Mouse (Mus musculus) kidney, adult 2 months (tissue): ENCODE measurements around the gene Mtap. TPM values are rescaled to one million over a fixed set of nuclear protein-coding genes. Genes with fewer than 3 reads are reported as not detected.
A peak's percentile ranks its signal among the peaks of the same experiment; 100 is the strongest.

Experiments
- DNase-seq: peaks from one replicate; pipeline ENCODE4 v3.0.0; 2021
- H3K27ac ChIP-seq: fragments of 200-500 bp; 2 replicates; pipeline ENCODE4 v1.5.1; 2012; ENCODE audit warnings: low read depth, low read length, control low read depth, inconsistent platforms; ENCODE audit not compliant: insufficient read depth
- H3K27me3 ChIP-seq: fragments of 200-500 bp; replicated peaks from 2 replicates; pipeline ENCODE4 v1.6.1; 2012; ENCODE audit warnings: mild to moderate bottlenecking, moderate library complexity, low read length, inconsistent platforms; ENCODE audit not compliant: control insufficient read depth, insufficient read depth
- H3K36me3 ChIP-seq: fragments of 200-500 bp; 2 replicates; pipeline ENCODE4 v1.6.1; 2012; ENCODE audit warnings: mild to moderate bottlenecking, moderate library complexity, low read length, inconsistent platforms; ENCODE audit not compliant: control insufficient read depth, insufficient read depth
- H3K4me1 ChIP-seq: fragments of 200-500 bp; 2 replicates; pipeline ENCODE4 v1.6.1; 2011; ENCODE audit warnings: low read length; ENCODE audit not compliant: control insufficient read depth, insufficient read depth
- H3K4me3 ChIP-seq: fragments of 200-500 bp; 2 replicates; pipeline ENCODE4 v1.5.1; 2011; ENCODE audit warnings: mild to moderate bottlenecking, low read depth, low read length, control low read depth; ENCODE audit not compliant: insufficient read depth
- CTCF ChIP-seq: fragments of 200-500 bp; conservative IDR thresholded peaks from 2 replicates; pipeline ENCODE4 v1.5.1; 2011; ENCODE audit warnings: low read depth, mild to moderate bottlenecking, control low read depth, low read length, moderate library complexity, mixed read lengths; ENCODE audit not compliant: insufficient read depth, insufficient read length
- POLR2A ChIP-seq: fragments of 200-500 bp; IDR thresholded peaks from one replicate; pipeline ENCODE4 v1.6.1; 2011; ENCODE audit warnings: low read depth, low read length, control low read depth
- WGBS: fragments of 180-500 bp; shearing (Covaris S2); methylation state at CpG from one replicate; pipeline ENCODE4 v1.1.7; 2018; 5-methylcytosine and 5-hydroxymethylcytosine counted together
- polyA plus RNA-seq: library from polyadenylated mRNA; depleted of rRNA; stranded (reverse); fragments of >200 nt; gene quantifications from 2 replicates; pipeline ENCODE4 v1.2.3, GENCODE M21; 2012

Mtap gene
- polyA plus RNA-seq, 1 experiment = 11.1 TPM

- TF ChIP-seq CTCF (no peak), POLR2A (no peak)
- under 1% methylated on average over 35 of the region's 36 CpGs for WGBS
- H3K4me3 ChIP-seq = peak overlapping the region; percentile 84
- H3K27me3 ChIP-seq = no peaks in the 10 kb centered on the region
- no peaks in the 10 kb centered on the region for H3K36me3 ChIP-seq
- H3K4me1 ChIP-seq = peaks cover 7% of the 10 kb centered on the region; the same call in 1 of the 2 replicates
- peak overlapping the region; percentile 27; the same call in 1 of the 2 replicates for H3K27ac ChIP-seq
- DNase-seq = peak; percentile 62
Measured at GRCm38 (mm10) chr4:89137542-89138360, 829 bp downstream of the Mtap start.

- Histone ChIP-seq H3K36me3 (no peaks in the 10 kb centered on the region), H3K27ac (no peak overlapping the region), H3K4me3 (no peak overlapping the region), H3K27me3 (no peaks in the 10 kb centered on the region), H3K4me1 (peaks cover 7% of the 10 kb centered on the region; the same call in 1 of the 2 replicates)
- no peak for DNase-seq
- 39% methylated on average over 4 of the region's 4 CpGs for WGBS
- TF ChIP-seq CTCF = no peak
- TF ChIP-seq POLR2A = no peak
Measured at GRCm38 (mm10) chr4:89138361-89138651, 1.4 kb downstream of the Mtap start.

- H3K4me1 ChIP-seq = peaks cover 7% of the 10 kb centered on the region; the same call in 1 of the 2 replicates
- DNase-seq = peak; percentile 71
Measured at GRCm38 (mm10) chr4:89140832-89141231, 3.9 kb downstream of the Mtap start.

GRCm38 (mm10) chr4:89145409-89145808 lies 8.5 kb downstream of the Mtap start:
- Histone ChIP-seq H3K36me3 (no peaks in the 10 kb centered on the region; the same call in 1 of the 2 replicates), H3K27ac (no peak overlapping the region), H3K4me1 (peaks cover 4% of the 10 kb centered on the region; the same call in 1 of the 2 replicates), H3K27me3 (no peaks in the 10 kb centered on the region), H3K4me3 (no peak overlapping the region)
- WGBS = 39% methylated on average over 6 of the region's 6 CpGs
- no peak for TF ChIP-seq POLR2A
- TF ChIP-seq CTCF = peak; percentile 98
- DNase-seq = peak; percentile 74

More at GRCm38 (mm10) chr4:89140832-89141231, 3.9 kb downstream of the Mtap start:
- no peak overlapping the region for H3K4me3 ChIP-seq
- 44% methylated on average over 5 of the region's 5 CpGs for WGBS
- TF ChIP-seq POLR2A (no peak), CTCF (no peak)
- no peak overlapping the region for H3K27ac ChIP-seq
- H3K27me3 ChIP-seq = no peaks in the 10 kb centered on the region
- no peaks in the 10 kb centered on the region for H3K36me3 ChIP-seq

- TF ChIP-seq POLR2A (no peak), CTCF (peak; percentile 23; the same call in 1 of the 2 replicates)
- Histone ChIP-seq H3K27ac (no peak overlapping the region), H3K4me3 (no peak overlapping the region), H3K27me3 (no peaks in the 10 kb centered on the region), H3K36me3 (no peaks in the 10 kb centered on the region; the same call in 1 of the 2 replicates), H3K4me1 (peaks cover 4% of the 10 kb centered on the region; the same call in 1 of the 2 replicates)
- WGBS = 51% methylated on average over 3 of the region's 3 CpGs
- peak; percentile 42 for DNase-seq
Measured at GRCm38 (mm10) chr4:89146291-89146690, 9.4 kb downstream of the Mtap start.

- no peak for TF ChIP-seq POLR2A
- TF ChIP-seq CTCF = no peak
Measured at GRCm38 (mm10) chr4:89149261-89149660, 12.3 kb downstream of the Mtap start.

GRCm38 (mm10) chr4:89161389-89161788 lies 24.5 kb downstream of the Mtap start:
- Histone ChIP-seq H3K27ac (no peak overlapping the region), H3K4me1 (no peaks in the 10 kb centered on the region), H3K27me3 (no peaks in the 10 kb centered on the region), H3K4me3 (no peak overlapping the region), H3K36me3 (no peaks in the 10 kb centered on the region)
- TF ChIP-seq CTCF (no peak), POLR2A (no peak)
- no peak for DNase-seq
- WGBS = 92% methylated on average over 3 of the region's 3 CpGs

More at GRCm38 (mm10) chr4:89149261-89149660, 12.3 kb downstream of the Mtap start:
- DNase-seq = no peak
- H3K27ac ChIP-seq = no peak overlapping the region
- no peaks in the 10 kb centered on the region for H3K4me1 ChIP-seq
- H3K36me3 ChIP-seq = no peaks in the 10 kb centered on the region; the same call in 1 of the 2 replicates
- no peak overlapping the region for H3K4me3 ChIP-seq
- no peaks in the 10 kb centered on the region for H3K27me3 ChIP-seq
